Mouse (Mus musculus): ENCODE results near the gene Psmd13. TPM values are rescaled to one million over a fixed set of nuclear protein-coding genes. Genes with fewer than 3 reads are reported as not detected.
"Not testable (repeated sequence)": the region's sequence is repeated elsewhere in the genome, so short reads cannot be mapped to it uniquely, and the experiment has no call there.

Gene Psmd13
- polyA plus RNA-seq, 1 experiment from 2014 or later = 348 TPM

- peaks cover 69% of the 10 kb centered on the region for H3K36me3 ChIP-seq
- no peaks in the 10 kb centered on the region for H3K9me3 ChIP-seq (replicated peaks)
- no peak for DNase-seq (ENCODE audit: low spot score)
- H3K27me3 ChIP-seq (ENCODE audit: low read depth, poor library complexity, severe bottlenecking) = no peaks in the 10 kb centered on the region
- H3K4me3 ChIP-seq = no peak overlapping the region
- 89% methylated on average over 6 of the region's 6 CpGs for WGBS
- peaks cover 32% of the 10 kb centered on the region for H3K4me1 ChIP-seq
- no peak overlapping the region for H3K27ac ChIP-seq (replicated peaks)
Observed at GRCm38 (mm10) chr7:140859997-140860396, 21.8 kb upstream of the Psmd13 start.

- no peaks in the 10 kb centered on the region for H3K9me3 ChIP-seq (replicated peaks)
- DNase-seq (ENCODE audit: low spot score) = no peak
- no peak overlapping the region for H3K27ac ChIP-seq (replicated peaks)
- H3K4me3 ChIP-seq = no peak overlapping the region
- 95% methylated on average over 5 of the region's 5 CpGs for WGBS
- peaks cover 73% of the 10 kb centered on the region for H3K36me3 ChIP-seq
- H3K27me3 ChIP-seq (ENCODE audit: low read depth, poor library complexity, severe bottlenecking) = no peaks in the 10 kb centered on the region
- H3K4me1 ChIP-seq = peaks cover 24% of the 10 kb centered on the region
Observed at GRCm38 (mm10) chr7:140860728-140861127, 21.0 kb upstream of the Psmd13 start.

GRCm38 (mm10) chr7:140864761-140865160, 17.0 kb upstream of the Psmd13 start:
- Histone ChIP-seq H3K4me3 (no peak overlapping the region), H3K27me3 (ENCODE audit: low read depth, poor library complexity, severe bottlenecking) (no peaks in the 10 kb centered on the region), H3K27ac (replicated peaks) (no peak overlapping the region), H3K9me3 (replicated peaks) (no peaks in the 10 kb centered on the region), H3K36me3 (peaks cover 84% of the 10 kb centered on the region), H3K4me1 (no peaks in the 10 kb centered on the region)
- WGBS = 92% methylated on average over 12 of the region's 12 CpGs
- no peak for DNase-seq (ENCODE audit: low spot score)

- Histone ChIP-seq H3K27me3 (ENCODE audit: low read depth, poor library complexity, severe bottlenecking) (no peaks in the 10 kb centered on the region), H3K27ac (replicated peaks) (no peak overlapping the region), H3K36me3 (peaks cover 42% of the 10 kb centered on the region), H3K9me3 (replicated peaks) (no peaks in the 10 kb centered on the region), H3K4me3 (no peak overlapping the region), H3K4me1 (no peaks in the 10 kb centered on the region)
- no peak for DNase-seq (ENCODE audit: low spot score)
- WGBS = 93% methylated on average over 4 of the region's 4 CpGs
Observed at GRCm38 (mm10) chr7:140874224-140874623, 7.5 kb upstream of the Psmd13 start.

- Histone ChIP-seq H3K9me3 (replicated peaks) (no peaks in the 10 kb centered on the region), H3K27me3 (ENCODE audit: low read depth, poor library complexity, severe bottlenecking) (no peaks in the 10 kb centered on the region), H3K27ac (replicated peaks) (no peak overlapping the region), H3K4me1 (peaks cover 12% of the 10 kb centered on the region), H3K4me3 (no peak overlapping the region), H3K36me3 (peaks cover 40% of the 10 kb centered on the region)
- no peak for DNase-seq (ENCODE audit: low spot score)
- WGBS = 86% methylated on average over 6 of the region's 6 CpGs
Observed at GRCm38 (mm10) chr7:140877364-140877763, 4.4 kb upstream of the Psmd13 start.

GRCm38 (mm10) chr7:140879355-140879754, 2.4 kb upstream of the Psmd13 start:
- H3K4me1 ChIP-seq = peaks cover 23% of the 10 kb centered on the region
- no peak for DNase-seq (ENCODE audit: low spot score)
- H3K27ac ChIP-seq (replicated peaks) = no peak overlapping the region
- H3K4me3 ChIP-seq = no peak overlapping the region
- 90% methylated on average over 7 of the region's 7 CpGs for WGBS
- H3K36me3 ChIP-seq = peaks cover 40% of the 10 kb centered on the region
- no peaks in the 10 kb centered on the region for H3K27me3 ChIP-seq (ENCODE audit: low read depth, poor library complexity, severe bottlenecking)
- H3K9me3 ChIP-seq (replicated peaks) = no peaks in the 10 kb centered on the region

- 92% methylated on average over 3 of the region's 3 CpGs for WGBS
- DNase-seq (ENCODE audit: low spot score) = no peak
- no peaks in the 10 kb centered on the region for H3K9me3 ChIP-seq (replicated peaks)
- H3K27ac ChIP-seq (replicated peaks) = no peak overlapping the region
- no peaks in the 10 kb centered on the region for H3K27me3 ChIP-seq (ENCODE audit: low read depth, poor library complexity, severe bottlenecking)
- peaks cover 23% of the 10 kb centered on the region for H3K4me1 ChIP-seq
- H3K36me3 ChIP-seq = peaks cover 41% of the 10 kb centered on the region
- H3K4me3 ChIP-seq = no peak overlapping the region
Observed at GRCm38 (mm10) chr7:140880419-140880818, 1.3 kb upstream of the Psmd13 start.

GRCm38 (mm10) chr7:140880865-140881515, 778 bp upstream of the Psmd13 start:
- peak overlapping the region; percentile 96 for H3K4me3 ChIP-seq
- H3K27ac ChIP-seq (replicated peaks) = peak overlapping the region; percentile 87
- peaks cover 42% of the 10 kb centered on the region for H3K36me3 ChIP-seq
- H3K27me3 ChIP-seq (ENCODE audit: low read depth, poor library complexity, severe bottlenecking) = no peaks in the 10 kb centered on the region
- WGBS = 36% methylated on average over 8 of the region's 8 CpGs
- H3K4me1 ChIP-seq = peaks cover 23% of the 10 kb centered on the region
- DNase-seq (ENCODE audit: low spot score) = no peak
- H3K9me3 ChIP-seq (replicated peaks) = no peaks in the 10 kb centered on the region

GRCm38 (mm10) chr7:140882469-140882803, 668 bp downstream of the Psmd13 start:
- WGBS = 0% methylated on average over 12 of the region's 12 CpGs
- peak overlapping the region; percentile 87 for H3K27ac ChIP-seq (replicated peaks)
- DNase-seq (ENCODE audit: low spot score) = no peak
- H3K9me3 ChIP-seq (replicated peaks) = no peaks in the 10 kb centered on the region
- H3K4me3 ChIP-seq = peak overlapping the region; percentile 96
- H3K36me3 ChIP-seq = peaks cover 44% of the 10 kb centered on the region
- H3K27me3 ChIP-seq (ENCODE audit: low read depth, poor library complexity, severe bottlenecking) = no peaks in the 10 kb centered on the region
- peaks cover 23% of the 10 kb centered on the region for H3K4me1 ChIP-seq

GRCm38 (mm10) chr7:140890636-140891035, 8.9 kb downstream of the Psmd13 start:
- not testable (repeated sequence) for H3K4me1 ChIP-seq; H3K27ac ChIP-seq (replicated peaks); H3K27me3 ChIP-seq (ENCODE audit: low read depth, poor library complexity, severe bottlenecking); H3K4me3 ChIP-seq; DNase-seq (ENCODE audit: low spot score); H3K9me3 ChIP-seq (replicated peaks)
- peaks cover 87% of the 10 kb centered on the region for H3K36me3 ChIP-seq
- 96% methylated on average over 16 of the region's 16 CpGs for WGBS

GRCm38 (mm10) chr7:140894031-140894430, 12.3 kb downstream of the Psmd13 start:
- no peak overlapping the region for H3K4me3 ChIP-seq
- DNase-seq (ENCODE audit: low spot score) = no peak
- WGBS = 86% methylated on average over 7 of the region's 7 CpGs
- H3K9me3 ChIP-seq (replicated peaks) = no peaks in the 10 kb centered on the region
- H3K27ac ChIP-seq (replicated peaks) = no peak overlapping the region
- H3K4me1 ChIP-seq = no peaks in the 10 kb centered on the region
- H3K27me3 ChIP-seq (ENCODE audit: low read depth, poor library complexity, severe bottlenecking) = no peaks in the 10 kb centered on the region
- peaks cover 87% of the 10 kb centered on the region for H3K36me3 ChIP-seq

GRCm38 (mm10) chr7:140894611-140895010, 12.8 kb downstream of the Psmd13 start:
- Histone ChIP-seq H3K27ac (replicated peaks) (no peak overlapping the region), H3K4me3 (no peak overlapping the region), H3K27me3 (ENCODE audit: low read depth, poor library complexity, severe bottlenecking) (no peaks in the 10 kb centered on the region), H3K9me3 (replicated peaks) (no peaks in the 10 kb centered on the region), H3K36me3 (peaks cover 87% of the 10 kb centered on the region), H3K4me1 (no peaks in the 10 kb centered on the region)
- WGBS = 95% methylated on average over 3 of the region's 3 CpGs
- DNase-seq (ENCODE audit: low spot score) = no peak

- Histone ChIP-seq H3K27me3 (ENCODE audit: low read depth, poor library complexity, severe bottlenecking) (no peaks in the 10 kb centered on the region), H3K9me3 (replicated peaks) (no peaks in the 10 kb centered on the region), H3K27ac (replicated peaks) (no peak overlapping the region), H3K36me3 (peaks cover 66% of the 10 kb centered on the region), H3K4me1 (no peaks in the 10 kb centered on the region; the same call in 1 of the 2 replicates), H3K4me3 (no peak overlapping the region)
- WGBS = 89% methylated on average over 7 of the region's 7 CpGs
- DNase-seq (ENCODE audit: low spot score) = no peak
Observed at GRCm38 (mm10) chr7:140897863-140898262, 16.1 kb downstream of the Psmd13 start.

GRCm38 (mm10) chr7:140899121-140899520, 17.4 kb downstream of the Psmd13 start:
- 81% methylated on average over 3 of the region's 3 CpGs for WGBS
- Histone ChIP-seq H3K9me3 (replicated peaks) (no peaks in the 10 kb centered on the region), H3K4me3 (no peak overlapping the region), H3K4me1 (no peaks in the 10 kb centered on the region; the same call in 1 of the 2 replicates), H3K36me3 (peaks cover 53% of the 10 kb centered on the region), H3K27me3 (ENCODE audit: low read depth, poor library complexity, severe bottlenecking) (no peaks in the 10 kb centered on the region), H3K27ac (replicated peaks) (no peak overlapping the region)
- no peak for DNase-seq (ENCODE audit: low spot score)
